Mouse (Mus musculus): Measurements from ENCODE around the gene Scaf11. TPM values are rescaled to one million over a fixed set of nuclear protein-coding genes. Genes with fewer than 3 reads are reported as not detected.

Gene Scaf11
- polyA plus RNA-seq, 1 experiment, result 5.9 TPM

DNA sequence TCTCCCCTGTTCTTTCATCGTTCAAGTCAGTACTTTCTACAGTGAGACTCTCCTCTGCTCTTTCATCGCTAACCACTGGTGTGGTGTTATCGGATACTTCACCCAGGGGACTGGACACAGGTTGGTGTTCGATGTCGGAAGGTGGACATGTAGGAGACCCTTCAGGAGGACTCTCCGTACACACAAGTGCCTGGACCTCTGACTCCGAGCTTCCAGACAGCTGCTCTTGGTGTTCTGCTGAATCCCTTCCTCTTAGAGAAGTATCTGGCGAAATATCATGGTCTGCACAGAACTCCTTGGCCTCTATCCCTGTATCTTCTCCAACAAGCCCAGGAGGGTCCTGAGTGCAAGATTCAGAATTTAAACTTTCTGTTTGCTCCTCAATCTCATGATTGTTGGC, 40.7 kb downstream of the Scaf11 start:
- TF ChIP-seq POLR2A (IDR thresholded peaks at IDR 0.05; ENCODE audit: control insufficient read depth, low read depth, low read length) (no peak), CTCF (IDR thresholded peaks at IDR 0.05; ENCODE audit: control insufficient read depth, insufficient read depth, insufficient replicate concordance, low read depth, low read length) (no peak)
- no peak overlapping the region for H3K4me3 ChIP-seq (ENCODE audit: control insufficient read depth, low read depth, low read length)
- H3K27ac ChIP-seq (ENCODE audit: control insufficient read depth, insufficient read depth, low read depth, low read length), result no peak overlapping the region
- H3K4me1 ChIP-seq (ENCODE audit: control insufficient read depth, insufficient read depth, low read length), result no peaks in the 10 kb centered on the region
- no peaks in the 10 kb centered on the region for H3K27me3 ChIP-seq (ENCODE audit: control insufficient read depth, insufficient read depth, low read length)
- H3K36me3 ChIP-seq (ENCODE audit: control insufficient read depth, insufficient read depth, low read length), result no peaks in the 10 kb centered on the region

GRCm38 (mm10) chr15:96418161-96418560, 42.5 kb downstream of the Scaf11 start:
- TF ChIP-seq CTCF (IDR thresholded peaks at IDR 0.05; ENCODE audit: control insufficient read depth, insufficient read depth, insufficient replicate concordance, low read depth, low read length) (no peak), POLR2A (IDR thresholded peaks at IDR 0.05; ENCODE audit: control insufficient read depth, low read depth, low read length) (no peak)
- H3K4me1 ChIP-seq (ENCODE audit: control insufficient read depth, insufficient read depth, low read length), result no peaks in the 10 kb centered on the region
- H3K27me3 ChIP-seq (ENCODE audit: control insufficient read depth, insufficient read depth, low read length), result no peaks in the 10 kb centered on the region
- no peaks in the 10 kb centered on the region for H3K36me3 ChIP-seq (ENCODE audit: control insufficient read depth, insufficient read depth, low read length)
- no peak overlapping the region for H3K4me3 ChIP-seq (ENCODE audit: control insufficient read depth, low read depth, low read length)
- H3K27ac ChIP-seq (ENCODE audit: control insufficient read depth, insufficient read depth, low read depth, low read length), result no peak overlapping the region

DNA sequence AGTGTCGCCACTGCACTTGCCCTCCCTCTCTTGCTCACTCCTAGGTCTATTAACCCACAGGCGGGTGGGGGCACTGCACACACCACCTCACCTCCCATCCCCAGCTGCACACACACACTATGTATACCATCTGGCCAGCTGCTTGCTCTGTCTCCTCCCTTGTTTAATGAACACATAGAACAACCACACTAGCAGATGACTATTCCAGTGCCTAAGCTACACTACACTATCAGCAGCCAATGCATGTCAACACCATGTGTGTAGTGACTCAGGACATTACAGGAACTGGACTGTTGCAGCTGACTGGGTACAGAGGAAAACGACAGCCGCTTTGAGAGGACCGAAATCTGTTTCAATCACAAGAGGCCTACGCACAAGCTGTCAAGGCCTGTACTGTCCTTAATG, 51.9 kb downstream of the Scaf11 start:
- no peaks in the 10 kb centered on the region for H3K36me3 ChIP-seq (ENCODE audit: control insufficient read depth, insufficient read depth, low read length)
- TF ChIP-seq POLR2A (IDR thresholded peaks at IDR 0.05; ENCODE audit: control insufficient read depth, low read depth, low read length), result no peak
- TF ChIP-seq CTCF (IDR thresholded peaks at IDR 0.05; ENCODE audit: control insufficient read depth, insufficient read depth, insufficient replicate concordance, low read depth, low read length), result no peak
- H3K27ac ChIP-seq (ENCODE audit: control insufficient read depth, insufficient read depth, low read depth, low read length), result no peak overlapping the region

GRCm38 (mm10) chr15:96407151-96407550, 53.5 kb downstream of the Scaf11 start:
- Histone ChIP-seq H3K36me3 (ENCODE audit: control insufficient read depth, insufficient read depth, low read length) (no peaks in the 10 kb centered on the region), H3K4me3 (ENCODE audit: control insufficient read depth, low read depth, low read length) (no peak overlapping the region), H3K27ac (ENCODE audit: control insufficient read depth, insufficient read depth, low read depth, low read length) (no peak overlapping the region), H3K27me3 (ENCODE audit: control insufficient read depth, insufficient read depth, low read length) (no peaks in the 10 kb centered on the region), H3K4me1 (ENCODE audit: control insufficient read depth, insufficient read depth, low read length) (no peaks in the 10 kb centered on the region)
- TF ChIP-seq CTCF (IDR thresholded peaks at IDR 0.05; ENCODE audit: control insufficient read depth, insufficient read depth, insufficient replicate concordance, low read depth, low read length), result no peak
- no peak for TF ChIP-seq POLR2A (IDR thresholded peaks at IDR 0.05; ENCODE audit: control insufficient read depth, low read depth, low read length)

More for the DNA sequence above, 51.9 kb downstream of the Scaf11 start:
- no peaks in the 10 kb centered on the region for H3K27me3 ChIP-seq (ENCODE audit: control insufficient read depth, insufficient read depth, low read length)
- H3K4me1 ChIP-seq (ENCODE audit: control insufficient read depth, insufficient read depth, low read length), result no peaks in the 10 kb centered on the region
- H3K4me3 ChIP-seq (ENCODE audit: control insufficient read depth, low read depth, low read length), result no peak overlapping the region

DNA sequence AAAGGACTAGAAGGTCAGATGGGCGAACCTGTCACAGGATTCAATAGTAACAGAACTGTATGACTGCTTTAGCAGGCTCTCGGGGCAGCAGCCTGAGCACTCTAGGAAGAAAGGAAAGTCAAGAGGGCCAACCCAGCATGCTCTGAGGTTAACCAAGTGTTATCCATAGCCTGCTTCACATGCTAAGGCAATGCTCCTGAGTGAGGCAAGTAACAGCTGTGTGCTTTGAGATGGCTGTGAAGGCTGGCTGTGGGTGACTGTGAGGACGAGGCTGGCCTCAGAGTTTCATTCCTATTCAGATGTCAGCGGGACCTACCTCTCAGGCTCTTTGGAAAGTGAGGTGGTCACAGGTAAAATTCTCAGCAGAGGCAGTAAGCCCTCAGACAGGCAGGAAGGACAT, 54.4 kb downstream of the Scaf11 start:
- no peaks in the 10 kb centered on the region for H3K27me3 ChIP-seq (ENCODE audit: control insufficient read depth, insufficient read depth, low read length)
- no peaks in the 10 kb centered on the region for H3K4me1 ChIP-seq (ENCODE audit: control insufficient read depth, insufficient read depth, low read length)
- H3K27ac ChIP-seq (ENCODE audit: control insufficient read depth, insufficient read depth, low read depth, low read length), result no peak overlapping the region
- H3K4me3 ChIP-seq (ENCODE audit: control insufficient read depth, low read depth, low read length), result no peak overlapping the region
- no peak for TF ChIP-seq POLR2A (IDR thresholded peaks at IDR 0.05; ENCODE audit: control insufficient read depth, low read depth, low read length)
- TF ChIP-seq CTCF (IDR thresholded peaks at IDR 0.05; ENCODE audit: control insufficient read depth, insufficient read depth, insufficient replicate concordance, low read depth, low read length), result no peak
- H3K36me3 ChIP-seq (ENCODE audit: control insufficient read depth, insufficient read depth, low read length), result no peaks in the 10 kb centered on the region

- TF ChIP-seq POLR2A (IDR thresholded peaks at IDR 0.05; ENCODE audit: control insufficient read depth, low read depth, low read length) (no peak), CTCF (IDR thresholded peaks at IDR 0.05; ENCODE audit: control insufficient read depth, insufficient read depth, insufficient replicate concordance, low read depth, low read length) (no peak)
- H3K4me1 ChIP-seq (ENCODE audit: control insufficient read depth, insufficient read depth, low read length), result no peaks in the 10 kb centered on the region
- H3K27me3 ChIP-seq (ENCODE audit: control insufficient read depth, insufficient read depth, low read length), result no peaks in the 10 kb centered on the region
- no peaks in the 10 kb centered on the region for H3K36me3 ChIP-seq (ENCODE audit: control insufficient read depth, insufficient read depth, low read length)
- no peak overlapping the region for H3K4me3 ChIP-seq (ENCODE audit: control insufficient read depth, low read depth, low read length)
- no peak overlapping the region for H3K27ac ChIP-seq (ENCODE audit: control insufficient read depth, insufficient read depth, low read depth, low read length)
These were observed 55.1 kb downstream of the Scaf11 start for GRCm38 (mm10) chr15:96405548-96405947.

- TF ChIP-seq CTCF (IDR thresholded peaks at IDR 0.05; ENCODE audit: control insufficient read depth, insufficient read depth, insufficient replicate concordance, low read depth, low read length), result no peak
- no peak for TF ChIP-seq POLR2A (IDR thresholded peaks at IDR 0.05; ENCODE audit: control insufficient read depth, low read depth, low read length)
- Histone ChIP-seq H3K4me3 (ENCODE audit: control insufficient read depth, low read depth, low read length) (no peak overlapping the region), H3K36me3 (ENCODE audit: control insufficient read depth, insufficient read depth, low read length) (no peaks in the 10 kb centered on the region), H3K27ac (ENCODE audit: control insufficient read depth, insufficient read depth, low read depth, low read length) (no peak overlapping the region), H3K4me1 (ENCODE audit: control insufficient read depth, insufficient read depth, low read length) (no peaks in the 10 kb centered on the region), H3K27me3 (ENCODE audit: control insufficient read depth, insufficient read depth, low read length) (no peaks in the 10 kb centered on the region)
These were observed 62.3 kb downstream of the Scaf11 start for GRCm38 (mm10) chr15:96398333-96398732.
